Mouse (Mus musculus): ENCODE data around the gene Tbx10.

GRCm38 (mm10) chr19:3955033-3955432 is 37.5 kb upstream of the Tbx10 start:
- TF ChIP-seq CTCF (IDR thresholded peaks at IDR 0.05; ENCODE audit: insufficient read depth, low read length): no peak
- TF ChIP-seq POLR2A (IDR thresholded peaks at IDR 0.05; ENCODE audit: borderline replicate concordance, extremely low read depth, low read depth, low read length): no peak
